Mouse (Mus musculus): ENCODE results near the gene 1700029H14Rik. TPM values are rescaled to one million over a fixed set of nuclear protein-coding genes. Genes with fewer than 3 reads are reported as not detected.

1700029H14Rik gene
- total RNA-seq, 2 experiments from 2014 or later, result not detected

DNA sequence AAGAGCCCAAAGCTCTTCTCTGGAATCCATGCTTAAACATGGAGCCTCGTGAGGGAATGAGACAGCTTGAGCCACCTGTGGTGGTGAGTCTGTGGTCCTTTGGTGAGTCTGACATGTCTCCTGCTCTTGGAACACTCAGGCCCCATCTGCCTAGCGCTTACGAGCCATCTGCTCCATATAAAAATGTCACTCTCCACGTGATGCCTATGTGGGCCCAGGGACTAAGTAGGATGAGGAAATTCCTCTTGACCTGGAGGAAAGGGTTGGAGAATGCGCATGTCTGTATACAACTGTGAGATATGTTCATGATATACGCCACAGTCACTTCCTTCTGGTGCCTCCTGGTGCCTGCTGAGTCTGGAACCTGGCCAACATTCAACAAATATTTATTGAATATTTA is 49.6 kb downstream of the 1700029H14Rik start:
- ATAC-seq (replicated peaks; ENCODE audit: low FRiP score, low TSS enrichment, poor library complexity, severe bottlenecking), result no peak

DNA sequence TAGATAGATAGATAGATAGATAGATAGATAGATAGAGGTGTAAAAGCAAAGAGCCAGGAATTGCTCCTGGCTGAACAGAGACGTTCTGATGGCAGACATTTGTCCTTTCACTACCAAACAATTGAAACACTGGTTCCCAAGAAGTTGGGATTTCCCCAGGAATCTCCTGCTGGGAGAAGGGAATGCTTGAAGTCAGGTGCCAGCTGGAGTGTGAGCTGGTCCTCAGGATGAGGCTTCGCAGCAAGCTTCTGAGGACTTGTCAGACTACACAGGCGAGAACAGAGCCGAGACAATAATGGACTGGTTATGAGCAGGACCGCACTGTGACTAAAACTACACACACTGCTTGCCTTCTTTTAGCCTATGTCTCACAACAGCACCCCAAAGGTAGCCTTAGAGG is 50.2 kb downstream of the 1700029H14Rik start:
- no peak for ATAC-seq (replicated peaks; ENCODE audit: low FRiP score, low TSS enrichment, poor library complexity, severe bottlenecking)

DNA sequence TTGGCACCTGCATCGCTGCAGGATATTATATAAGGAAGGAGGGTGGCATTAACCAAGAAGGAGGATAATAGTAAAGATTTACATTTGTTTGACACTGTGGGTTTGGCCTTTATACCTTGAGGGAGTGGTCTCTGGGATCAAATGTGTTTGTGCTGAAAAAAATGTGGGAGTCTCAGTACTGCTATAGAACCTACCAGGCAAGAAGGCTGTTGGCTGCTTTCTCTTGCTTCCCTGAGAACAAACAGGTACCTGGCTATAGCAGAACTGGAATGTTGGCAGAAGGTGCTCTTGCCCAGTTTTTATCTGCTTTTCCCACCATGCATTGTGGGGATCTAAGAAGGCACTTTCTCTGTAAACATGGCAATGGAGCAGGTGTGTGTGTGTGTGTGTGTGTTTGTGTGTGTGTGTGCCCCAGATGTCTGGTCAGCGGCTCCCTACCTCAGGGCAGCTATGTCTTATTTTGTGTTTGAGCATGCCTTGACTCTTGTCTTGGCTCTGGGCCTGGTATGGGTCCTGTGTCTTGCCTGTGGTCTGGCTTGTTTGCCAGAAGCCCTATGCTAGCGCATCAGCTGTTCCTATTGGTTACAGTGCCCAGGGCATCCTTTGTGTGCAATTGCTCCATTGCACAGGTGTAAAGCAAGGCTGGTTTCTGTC is 54.9 kb downstream of the 1700029H14Rik start:
- ATAC-seq (replicated peaks; ENCODE audit: low FRiP score, low TSS enrichment, poor library complexity, severe bottlenecking), result no peak

DNA sequence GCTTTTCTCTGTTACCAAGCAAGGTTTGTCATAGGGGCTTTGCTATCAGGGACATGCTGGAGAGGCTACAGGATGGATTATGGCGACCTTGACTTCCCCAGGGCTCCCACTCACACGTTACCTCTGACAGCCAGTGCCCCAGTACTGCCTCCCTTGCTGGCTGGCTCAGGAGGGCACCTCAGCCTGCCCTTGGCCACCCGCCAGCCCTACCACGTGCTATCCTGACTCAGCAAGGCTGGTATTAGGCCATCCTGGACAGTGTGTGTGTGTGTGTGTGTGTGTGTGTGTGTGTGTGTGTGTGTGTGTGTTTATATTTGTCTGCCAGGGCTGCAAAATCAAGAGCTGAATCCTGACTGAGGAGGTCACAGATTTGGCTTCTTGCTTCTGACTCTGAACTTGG is 55.4 kb downstream of the 1700029H14Rik start:
- peak; percentile 86 for ATAC-seq (replicated peaks; ENCODE audit: low FRiP score, low TSS enrichment, poor library complexity, severe bottlenecking)

DNA sequence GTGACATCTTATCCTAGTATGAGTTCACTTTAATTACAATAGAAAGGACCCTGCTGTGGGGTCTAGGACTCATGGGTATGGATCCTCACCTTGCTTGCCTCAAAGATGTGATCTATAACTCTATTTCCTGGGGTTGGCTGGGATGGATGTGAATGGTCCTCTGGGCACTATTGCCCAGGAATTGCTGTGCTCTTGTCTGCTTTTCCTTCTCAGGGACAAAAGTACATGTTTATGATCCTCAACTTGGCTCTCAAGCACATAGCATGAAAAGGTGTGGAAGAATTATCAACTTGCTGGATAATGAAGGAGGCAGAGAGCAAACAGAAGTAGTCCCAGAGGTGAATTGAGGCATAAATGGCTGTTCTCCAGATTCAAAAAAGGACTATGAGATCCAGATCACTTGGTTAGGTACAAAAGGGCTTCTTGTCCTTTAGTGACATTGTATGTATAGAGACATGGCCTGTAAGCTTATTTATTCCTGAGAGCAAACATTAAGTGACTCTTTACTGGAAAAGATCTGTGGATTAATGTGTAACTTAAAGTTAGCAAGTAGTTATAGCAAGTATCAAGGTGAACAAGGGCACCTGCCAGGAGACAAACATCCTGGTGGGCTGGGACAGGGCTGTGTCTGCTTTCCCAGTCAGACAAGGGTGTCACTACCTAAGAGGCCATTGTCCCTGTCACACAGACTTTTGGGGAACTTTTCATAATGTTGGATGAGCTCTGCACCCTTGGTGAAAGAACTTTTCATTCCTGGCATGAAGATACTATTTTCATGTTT is 57.2 kb downstream of the 1700029H14Rik start:
- ATAC-seq (replicated peaks; ENCODE audit: low FRiP score, low TSS enrichment, poor library complexity, severe bottlenecking), result no peak

DNA sequence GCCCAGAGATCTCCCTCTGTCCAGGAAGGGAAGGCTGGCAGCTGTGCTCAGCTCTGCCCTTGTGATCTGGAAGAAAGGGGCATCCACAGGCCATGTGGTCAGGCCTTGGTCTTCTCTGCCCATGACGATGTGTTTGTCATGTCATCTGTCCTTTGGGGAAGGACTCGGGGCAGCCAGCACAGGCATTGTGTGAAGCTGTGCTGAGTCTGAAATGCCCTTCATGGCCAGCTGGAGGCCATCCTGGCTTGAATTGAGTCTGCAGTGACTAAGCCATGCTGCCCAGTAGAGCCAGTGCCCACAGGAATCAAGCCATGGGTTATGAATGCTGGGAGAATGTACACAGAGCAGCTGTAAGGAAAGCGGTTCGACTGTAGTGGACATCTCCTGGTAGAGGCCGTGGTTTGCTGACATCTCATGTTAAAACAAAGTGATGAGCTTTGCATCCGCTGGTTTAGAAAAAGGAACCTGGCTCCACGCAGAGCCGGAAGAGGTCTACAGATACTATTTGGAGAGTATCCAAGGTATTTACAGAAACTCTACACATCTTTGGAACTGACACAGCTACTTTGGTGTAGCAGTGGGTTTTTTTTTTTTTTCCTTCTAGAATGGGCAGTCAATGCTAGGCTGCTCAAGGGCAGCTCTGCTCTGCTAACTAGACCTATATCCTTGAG is 58.2 kb downstream of the 1700029H14Rik start:
- 0 out of 2 replicates have a peak, but pooled peaks have one; percentile 9 for ATAC-seq (replicated peaks; ENCODE audit: low FRiP score, low TSS enrichment, poor library complexity, severe bottlenecking)

DNA sequence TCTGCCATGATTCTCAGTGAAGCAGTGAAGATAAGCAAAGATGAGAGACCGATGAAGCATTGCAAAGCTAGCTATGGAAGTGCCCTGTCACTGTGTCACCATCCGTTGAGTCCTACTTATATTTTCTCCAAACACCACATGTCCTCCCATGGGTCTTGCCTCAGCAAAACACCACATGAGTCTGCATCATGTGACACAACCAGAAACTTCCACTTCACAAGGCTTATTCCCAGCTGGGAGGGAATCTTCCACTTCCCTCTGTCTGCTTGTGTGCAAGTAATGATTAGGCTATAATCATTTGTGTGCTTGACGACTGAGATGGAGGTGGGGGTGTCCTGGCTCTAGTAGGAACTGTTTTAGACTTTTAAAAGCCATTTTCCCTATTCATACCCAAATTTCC is 61.0 kb downstream of the 1700029H14Rik start:
- ATAC-seq (replicated peaks; ENCODE audit: low FRiP score, low TSS enrichment, poor library complexity, severe bottlenecking), result no peak

Other genes with a start within 250 kb of the 1700029H14Rik start
- 260 and 273 TPM in 2 replicates for gene Tfdp1, start 223.7 kb downstream of the 1700029H14Rik start, total RNA-seq (2014; fragmentation: Nextera tagmentation)
- gene Tfdp1, start 223.7 kb downstream of the 1700029H14Rik start, total RNA-seq (2017), result 139 and 212 TPM in 2 replicates
- gene Atp4b, start 165.6 kb downstream of the 1700029H14Rik start, total RNA-seq (2014; fragmentation: Nextera tagmentation), result 0.96 and 1.4 TPM in 2 replicates
- gene Atp4b, start 165.6 kb downstream of the 1700029H14Rik start, total RNA-seq (2017), result 0.80 and 1.1 TPM in 2 replicates
- 0.25 TPM in 1 of 2 replicates, not detected in the other for gene Grk1, start 157.4 kb downstream of the 1700029H14Rik start, total RNA-seq (2014; fragmentation: Nextera tagmentation)
- gene Grk1, start 157.4 kb downstream of the 1700029H14Rik start, total RNA-seq (2017), result not detected in 2 replicates
- gene Tmem255b, start 127.3 kb downstream of the 1700029H14Rik start, total RNA-seq (2014; fragmentation: Nextera tagmentation), result not detected in 2 replicates
- not detected in 2 replicates for gene Tmem255b, start 127.3 kb downstream of the 1700029H14Rik start, total RNA-seq (2017)
- not detected in 2 replicates for gene Gas6, start 68.0 kb downstream of the 1700029H14Rik start, total RNA-seq (2014; fragmentation: Nextera tagmentation)
- gene Gas6, start 68.0 kb downstream of the 1700029H14Rik start, total RNA-seq (2017), result 1.3 TPM in 1 of 2 replicates, not detected in the other
- gene Rasa3, start 115.1 kb upstream of the 1700029H14Rik start, total RNA-seq (2014; fragmentation: Nextera tagmentation), result 34.4 and 36.2 TPM in 2 replicates
- gene Rasa3, start 115.1 kb upstream of the 1700029H14Rik start, total RNA-seq (2017), result 25.9 and 43.0 TPM in 2 replicates
- gene Cfap97d2, start 143.4 kb upstream of the 1700029H14Rik start, total RNA-seq (2014; fragmentation: Nextera tagmentation), result not detected in 2 replicates
- not detected in 2 replicates for gene Cfap97d2, start 143.4 kb upstream of the 1700029H14Rik start, total RNA-seq (2017)
- gene Cdc16, start 195.2 kb upstream of the 1700029H14Rik start, total RNA-seq (2014; fragmentation: Nextera tagmentation), result 48.8 and 72.3 TPM in 2 replicates
- 52.0 and 55.6 TPM in 2 replicates for gene Cdc16, start 195.2 kb upstream of the 1700029H14Rik start, total RNA-seq (2017)
- 19.9 and 29.4 TPM in 2 replicates for gene Upf3a, start 223.2 kb upstream of the 1700029H14Rik start, total RNA-seq (2014; fragmentation: Nextera tagmentation)
- 32.6 and 33.0 TPM in 2 replicates for gene Upf3a, start 223.2 kb upstream of the 1700029H14Rik start, total RNA-seq (2017)